Mouse (Mus musculus): ENCODE results near the gene Ccin. TPM values are rescaled to one million over a fixed set of nuclear protein-coding genes. Genes with fewer than 3 reads are reported as not detected.

Ccin gene
- polyA plus RNA-seq, 1 experiment from 2014 or later = not detected

DNA sequence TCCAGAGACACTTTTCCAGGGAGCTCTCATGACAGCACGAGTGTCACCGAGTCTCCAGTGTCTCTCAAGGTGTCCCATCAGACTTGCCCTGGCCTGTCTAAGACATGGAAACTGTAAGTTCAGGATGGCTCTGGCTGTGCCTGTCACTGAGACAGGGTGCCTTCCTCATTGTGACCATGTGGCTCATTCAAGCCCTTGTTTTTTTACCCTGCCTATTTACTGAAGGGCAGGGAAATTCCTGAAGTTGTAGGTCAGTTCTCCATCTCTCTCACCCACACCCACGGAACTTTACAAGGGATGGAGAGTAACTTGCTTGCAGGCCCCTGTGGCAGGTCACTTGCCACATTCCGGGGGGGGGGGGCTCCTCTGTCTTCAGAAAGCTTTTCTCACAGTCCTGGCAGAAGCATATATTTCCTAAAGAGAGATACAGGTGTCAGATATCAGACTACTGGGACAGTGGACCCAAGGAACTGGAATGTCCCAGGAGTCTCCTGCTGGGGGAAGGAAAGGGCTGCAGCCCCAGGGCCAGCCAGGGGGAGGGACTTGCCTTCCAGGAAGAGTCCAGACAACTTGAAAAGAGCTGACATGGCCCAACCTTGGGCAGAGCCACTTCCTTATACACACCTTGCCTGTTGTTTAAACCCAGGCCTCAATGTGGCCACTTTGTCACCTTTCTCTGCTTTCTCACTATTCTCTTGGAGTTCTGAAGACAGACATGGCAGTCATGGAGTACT lies 18.2 kb upstream of the Ccin start:
- no peaks in the 10 kb centered on the region for H3K27me3 ChIP-seq (ENCODE audit: control insufficient read depth, insufficient read depth, low read length)
- peaks cover 7% of the 10 kb centered on the region; the same call in 1 of the 2 replicates for H3K4me1 ChIP-seq (replicated peaks; ENCODE audit: control insufficient read depth, insufficient read depth)
- no peak for TF ChIP-seq EP300 (optimal IDR thresholded peaks at IDR 0.05)
- 0 out of 2 replicates have a peak, but pooled peaks have one; percentile 3 for TF ChIP-seq CTCF (IDR thresholded peaks at IDR 0.05; ENCODE audit: low read depth)
- 0 out of 2 replicates have a peak overlapping the region, but pooled peaks have one; percentile 35 for H3K9ac ChIP-seq (ENCODE audit: low read length)
- no peaks in the 10 kb centered on the region for H3K36me3 ChIP-seq (ENCODE audit: control insufficient read depth, insufficient read depth, low read length)
- no peaks in the 10 kb centered on the region for H3K9me3 ChIP-seq (ENCODE audit: control insufficient read depth, low read length)
- peak; percentile 88 for ATAC-seq (ENCODE audit: low FRiP score, low TSS enrichment)
- 30% methylated on average over 4 of the region's 4 CpGs for WGBS
- no peak overlapping the region for H3K4me3 ChIP-seq (ENCODE audit: low read depth, low read length)
- H3K27ac ChIP-seq (replicated peaks) = peak overlapping the region; percentile 77
- no peak overlapping the region for H3K4me2 ChIP-seq (replicated peaks; ENCODE audit: low read depth)
- peak; percentile 71 for DNase-seq (ENCODE audit: low spot score)

DNA sequence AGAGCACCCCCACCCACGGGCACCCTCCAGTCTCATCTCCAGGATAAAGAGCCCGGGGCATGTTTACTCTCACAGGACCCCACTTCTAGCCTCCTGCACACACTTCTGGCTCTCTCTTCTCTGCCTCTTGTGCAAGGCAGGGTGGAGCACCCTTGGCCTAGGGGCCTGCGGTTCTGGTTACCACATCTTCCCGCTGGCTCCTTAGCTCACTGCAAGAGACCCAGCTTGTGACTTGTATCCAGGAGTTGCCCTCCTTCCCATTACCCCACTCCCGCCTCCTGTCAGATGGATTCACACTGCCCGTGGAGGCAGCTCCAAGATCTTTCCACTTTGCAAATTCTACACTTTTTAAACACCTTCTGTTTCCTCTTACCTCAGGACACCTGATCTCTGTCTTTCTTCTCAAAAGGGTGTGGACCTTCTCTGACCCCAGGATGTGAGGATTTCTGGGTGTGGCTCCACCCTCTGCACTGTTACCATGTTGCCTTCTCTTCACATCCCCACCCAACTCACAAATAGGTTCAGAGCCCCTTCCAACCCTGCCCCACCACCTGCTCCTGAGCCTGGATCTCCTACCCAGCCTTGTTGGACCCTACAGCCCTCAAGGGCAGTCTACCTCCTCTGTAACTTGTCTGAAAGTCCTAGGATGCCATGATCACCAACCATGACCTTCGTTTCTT lies 17.3 kb upstream of the Ccin start:
- Histone ChIP-seq H3K4me2 (replicated peaks; ENCODE audit: low read depth) (no peak overlapping the region), H3K27me3 (ENCODE audit: control insufficient read depth, insufficient read depth, low read length) (no peaks in the 10 kb centered on the region), H3K4me3 (ENCODE audit: low read depth, low read length) (no peak overlapping the region), H3K9ac (ENCODE audit: low read length) (0 out of 2 replicates have a peak overlapping the region, but pooled peaks have one; percentile 35), H3K9me3 (ENCODE audit: control insufficient read depth, low read length) (no peaks in the 10 kb centered on the region), H3K27ac (replicated peaks) (peak overlapping the region; percentile 77), H3K36me3 (ENCODE audit: control insufficient read depth, insufficient read depth, low read length) (no peaks in the 10 kb centered on the region), H3K4me1 (replicated peaks; ENCODE audit: control insufficient read depth, insufficient read depth) (peaks cover 7% of the 10 kb centered on the region; the same call in 1 of the 2 replicates)
- ATAC-seq (ENCODE audit: low FRiP score, low TSS enrichment) (no peak), DNase-seq (ENCODE audit: low spot score) (no peak)
- TF ChIP-seq EP300 (optimal IDR thresholded peaks at IDR 0.05) (no peak), CTCF (IDR thresholded peaks at IDR 0.05; ENCODE audit: low read depth) (no peak)
- 72% methylated on average over 7 of the region's 7 CpGs for WGBS

DNA sequence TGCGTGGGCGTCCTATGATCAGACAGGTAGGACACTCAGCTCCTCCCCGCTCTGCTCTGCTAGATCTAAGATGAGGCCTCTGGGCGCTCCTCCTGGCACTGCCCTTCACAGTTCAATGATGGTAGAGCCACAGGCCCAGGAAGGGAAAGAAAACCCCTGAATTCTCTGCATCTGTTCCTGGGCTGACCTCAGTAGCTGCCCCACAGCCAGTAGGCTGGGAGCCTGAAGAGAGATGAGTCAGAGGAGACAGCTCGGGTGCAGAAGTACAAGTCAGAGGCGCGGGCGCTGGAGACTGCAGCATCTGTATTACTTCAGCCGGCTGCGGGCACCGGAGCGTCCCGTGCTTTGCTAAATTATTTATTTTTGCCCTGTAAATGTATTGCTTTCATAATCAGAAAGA lies 14.6 kb upstream of the Ccin start:
- H3K9me3 ChIP-seq (ENCODE audit: control insufficient read depth, low read length) = no peaks in the 10 kb centered on the region
- no peak for ATAC-seq (ENCODE audit: low FRiP score, low TSS enrichment)
- peaks cover 7% of the 10 kb centered on the region; the same call in 1 of the 2 replicates for H3K4me1 ChIP-seq (replicated peaks; ENCODE audit: control insufficient read depth, insufficient read depth)
- TF ChIP-seq CTCF (IDR thresholded peaks at IDR 0.05; ENCODE audit: low read depth) = no peak
- TF ChIP-seq EP300 (optimal IDR thresholded peaks at IDR 0.05) = no peak
- 47% methylated on average over 13 of the region's 13 CpGs for WGBS
- no peaks in the 10 kb centered on the region for H3K36me3 ChIP-seq (ENCODE audit: control insufficient read depth, insufficient read depth, low read length)
- no peak for DNase-seq (ENCODE audit: low spot score)
- H3K9ac ChIP-seq (ENCODE audit: low read length) = peak overlapping the region; percentile 31; the same call in 1 of the 2 replicates
- H3K27me3 ChIP-seq (ENCODE audit: control insufficient read depth, insufficient read depth, low read length) = no peaks in the 10 kb centered on the region
- no peak overlapping the region for H3K4me3 ChIP-seq (ENCODE audit: low read depth, low read length)
- H3K4me2 ChIP-seq (replicated peaks; ENCODE audit: low read depth) = no peak overlapping the region; the same call in 1 of the 2 replicates
- peak overlapping the region; percentile 58; the same call in 1 of the 2 replicates for H3K27ac ChIP-seq (replicated peaks)

DNA sequence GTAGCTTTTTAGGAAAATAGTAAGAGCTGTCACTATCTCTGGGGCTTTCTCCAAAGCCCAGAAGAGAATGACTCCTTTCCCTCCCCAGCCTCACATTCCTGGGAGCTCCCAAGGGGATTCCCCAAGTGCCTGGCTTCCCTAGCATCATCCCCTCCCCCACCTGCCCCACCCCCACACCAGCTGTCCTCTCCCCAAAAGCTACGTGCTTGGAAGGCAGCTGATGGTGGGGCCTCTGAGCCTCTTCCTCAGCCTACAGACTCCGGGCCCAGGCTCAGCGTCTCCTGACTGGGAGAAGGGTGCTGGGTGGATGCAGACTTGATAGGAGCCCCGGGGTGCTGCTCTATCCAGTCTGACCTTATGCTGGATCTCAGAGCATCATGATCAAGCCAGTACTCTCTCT lies 13.9 kb upstream of the Ccin start:
- H3K4me3 ChIP-seq (ENCODE audit: low read depth, low read length) = no peak overlapping the region
- ATAC-seq (ENCODE audit: low FRiP score, low TSS enrichment) (no peak), DNase-seq (ENCODE audit: low spot score) (no peak)
- no peak overlapping the region for H3K4me2 ChIP-seq (replicated peaks; ENCODE audit: low read depth)
- no peaks in the 10 kb centered on the region for H3K27me3 ChIP-seq (ENCODE audit: control insufficient read depth, insufficient read depth, low read length)
- no peaks in the 10 kb centered on the region for H3K36me3 ChIP-seq (ENCODE audit: control insufficient read depth, insufficient read depth, low read length)
- peaks cover 7% of the 10 kb centered on the region; the same call in 1 of the 2 replicates for H3K4me1 ChIP-seq (replicated peaks; ENCODE audit: control insufficient read depth, insufficient read depth)
- peak overlapping the region; percentile 49; the same call in 1 of the 2 replicates for H3K27ac ChIP-seq (replicated peaks)
- TF ChIP-seq CTCF (IDR thresholded peaks at IDR 0.05; ENCODE audit: low read depth) (no peak), EP300 (optimal IDR thresholded peaks at IDR 0.05) (no peak)
- 27% methylated on average over 4 of the region's 4 CpGs for WGBS
- no peaks in the 10 kb centered on the region for H3K9me3 ChIP-seq (ENCODE audit: control insufficient read depth, low read length)
- peak overlapping the region; percentile 31; the same call in 1 of the 2 replicates for H3K9ac ChIP-seq (ENCODE audit: low read length)

DNA sequence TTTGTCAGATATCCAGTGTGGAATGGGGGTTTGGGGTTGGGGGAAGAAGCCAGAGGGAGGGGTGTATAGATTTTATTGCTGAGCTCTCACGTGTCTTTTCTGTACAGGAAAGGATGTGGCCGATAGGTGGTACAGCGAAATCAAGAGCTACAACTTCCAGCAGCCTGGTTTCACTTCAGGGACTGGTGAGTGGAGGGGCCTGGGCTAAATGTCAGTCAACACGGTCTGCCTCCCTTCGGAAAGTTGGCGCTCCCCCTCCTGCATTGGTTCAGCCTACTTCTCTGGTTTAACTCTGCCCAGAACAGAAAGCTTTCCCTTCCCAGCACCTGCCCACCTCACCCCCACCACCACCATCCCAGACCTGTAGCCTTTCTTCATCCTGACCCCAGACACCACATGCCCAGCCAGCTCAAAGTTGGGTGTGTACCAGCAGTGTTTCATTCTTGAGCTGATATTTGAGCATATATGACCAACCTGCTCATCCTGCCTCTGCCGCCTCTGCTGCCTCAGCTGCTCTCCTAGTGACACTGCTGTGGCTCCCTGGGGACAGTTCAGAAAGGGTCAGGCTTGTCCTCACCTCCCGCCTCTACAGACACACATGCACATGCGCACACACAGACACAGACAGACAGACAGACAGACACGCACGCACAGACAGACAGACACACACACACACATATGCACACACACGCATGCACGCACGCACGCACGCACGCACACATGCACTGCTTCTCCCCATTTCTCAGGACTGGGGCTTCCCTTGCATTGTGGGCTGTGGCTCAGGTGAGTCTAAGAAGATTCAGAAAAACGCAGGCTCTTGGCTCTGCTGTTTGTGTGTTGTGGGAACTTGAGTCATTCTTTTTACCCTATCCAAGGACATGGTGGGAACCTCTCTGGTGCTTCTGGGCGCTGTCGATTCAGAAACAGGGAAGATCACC lies 12.6 kb upstream of the Ccin start:
- H3K4me3 ChIP-seq (ENCODE audit: low read depth, low read length) = no peak overlapping the region
- no peak overlapping the region for H3K4me2 ChIP-seq (replicated peaks; ENCODE audit: low read depth)
- H3K9me3 ChIP-seq (ENCODE audit: control insufficient read depth, low read length) = no peaks in the 10 kb centered on the region
- no peaks in the 10 kb centered on the region for H3K27me3 ChIP-seq (ENCODE audit: control insufficient read depth, insufficient read depth, low read length)
- TF ChIP-seq EP300 (optimal IDR thresholded peaks at IDR 0.05) (no peak), CTCF (IDR thresholded peaks at IDR 0.05; ENCODE audit: low read depth) (no peak)
- DNase-seq (ENCODE audit: low spot score) (no peak), ATAC-seq (ENCODE audit: low FRiP score, low TSS enrichment) (no peak)
- no peak overlapping the region for H3K9ac ChIP-seq (ENCODE audit: low read length)
- 92% methylated on average over 20 of the region's 20 CpGs for whole genome bisulfite sequencing
- no peak overlapping the region for H3K27ac ChIP-seq (replicated peaks)
- H3K36me3 ChIP-seq (ENCODE audit: control insufficient read depth, insufficient read depth, low read length) = no peaks in the 10 kb centered on the region
- H3K4me1 ChIP-seq (replicated peaks; ENCODE audit: control insufficient read depth, insufficient read depth) = 0 out of 2 replicates have a peak, but pooled peaks cover 7% of the 10 kb centered on the region
